Mouse (Mus musculus): ENCODE measurements around the gene Sertad4.

The Sertad4 gene

GRCm38 (mm10) chr1:192851640-192852039 is 3.9 kb downstream of the Sertad4 start:
- DNase-seq (ENCODE audit: low read depth): no peak

GRCm38 (mm10) chr1:192851126-192851525 is 4.4 kb downstream of the Sertad4 start:
- DNase-seq (ENCODE audit: low read depth): no peak

DNA sequence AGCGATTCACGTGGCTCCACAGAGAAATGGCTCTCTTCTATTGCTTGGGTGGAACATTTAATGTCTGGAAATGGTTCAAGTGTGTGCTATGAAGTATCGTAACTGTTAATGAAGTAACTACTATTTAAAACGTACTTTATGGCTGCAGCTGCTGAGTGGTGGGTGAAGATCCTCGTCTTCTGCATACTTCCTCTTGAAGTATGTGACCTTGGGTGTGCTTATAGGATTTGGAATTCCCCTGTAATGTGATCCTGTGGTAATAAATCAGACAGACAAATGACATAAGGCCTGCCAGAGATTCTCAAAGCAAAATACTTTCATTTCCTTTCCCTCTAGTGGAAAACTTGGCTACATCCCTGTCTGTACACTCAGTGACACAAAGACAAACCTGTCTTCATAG is 5.9 kb downstream of the Sertad4 start:
- no peak for DNase-seq (ENCODE audit: low read depth)

GRCm38 (mm10) chr1:192847254-192847653 is 8.3 kb downstream of the Sertad4 start:
- DNase-seq (ENCODE audit: low read depth): no peak

DNA sequence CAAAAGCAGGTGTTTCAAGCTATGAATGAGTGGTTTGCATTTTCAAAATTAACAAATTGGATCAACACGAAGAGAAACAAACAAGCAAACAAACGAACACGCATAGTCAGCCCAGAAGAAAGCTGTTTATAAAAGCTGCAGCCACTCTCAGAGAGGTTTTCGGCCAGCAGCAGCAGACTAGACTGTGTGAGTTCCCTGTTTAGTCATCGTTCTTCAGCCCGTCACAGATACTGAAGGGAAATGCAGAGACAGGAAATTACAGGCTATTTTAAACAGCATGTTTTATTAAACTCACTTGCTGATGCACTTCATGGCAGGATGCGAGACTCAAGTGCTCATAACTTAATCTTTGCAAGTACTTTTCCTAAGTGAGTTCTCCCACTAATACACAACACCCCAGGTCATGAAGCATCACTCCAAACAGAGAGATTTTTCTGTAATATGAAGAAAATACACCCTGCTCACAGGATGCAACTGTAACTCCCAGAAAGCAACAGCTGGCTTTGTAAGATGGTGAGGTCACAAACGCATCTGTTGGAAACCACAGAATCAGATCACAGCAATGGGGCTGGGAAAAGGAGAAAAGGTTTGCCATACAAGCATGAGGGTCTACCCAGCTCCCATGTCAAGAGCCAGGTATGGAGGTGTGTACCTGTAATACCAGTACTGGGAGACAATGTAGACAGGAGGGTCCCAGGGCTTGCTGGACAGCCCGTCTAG is 14.3 kb downstream of the Sertad4 start:
- DNase-seq (ENCODE audit: low read depth): no peak

GRCm38 (mm10) chr1:192840655-192841054 is 14.9 kb downstream of the Sertad4 start:
- DNase-seq (ENCODE audit: low read depth): no peak

- DNase-seq (ENCODE audit: low read depth): no peak
Measured at GRCm38 (mm10) chr1:192835211-192835681, 20.3 kb downstream of the Sertad4 start.

GRCm38 (mm10) chr1:192834361-192835210 is 21.0 kb downstream of the Sertad4 start:
- DNase-seq (ENCODE audit: low read depth): no peak

- no peak for DNase-seq (ENCODE audit: low read depth)
Measured at GRCm38 (mm10) chr1:192833586-192833985, 22.0 kb downstream of the Sertad4 start.

- DNase-seq (ENCODE audit: low read depth): no peak
Measured at GRCm38 (mm10) chr1:192833097-192833496, 22.5 kb downstream of the Sertad4 start.

- no peak for DNase-seq (ENCODE audit: low read depth)
Measured at GRCm38 (mm10) chr1:192832338-192832737, 23.2 kb downstream of the Sertad4 start.

GRCm38 (mm10) chr1:192830444-192830843 is 25.1 kb downstream of the Sertad4 start:
- DNase-seq (ENCODE audit: low read depth): no peak

GRCm38 (mm10) chr1:192828928-192829327 is 26.6 kb downstream of the Sertad4 start:
- no peak for DNase-seq (ENCODE audit: low read depth)

DNA sequence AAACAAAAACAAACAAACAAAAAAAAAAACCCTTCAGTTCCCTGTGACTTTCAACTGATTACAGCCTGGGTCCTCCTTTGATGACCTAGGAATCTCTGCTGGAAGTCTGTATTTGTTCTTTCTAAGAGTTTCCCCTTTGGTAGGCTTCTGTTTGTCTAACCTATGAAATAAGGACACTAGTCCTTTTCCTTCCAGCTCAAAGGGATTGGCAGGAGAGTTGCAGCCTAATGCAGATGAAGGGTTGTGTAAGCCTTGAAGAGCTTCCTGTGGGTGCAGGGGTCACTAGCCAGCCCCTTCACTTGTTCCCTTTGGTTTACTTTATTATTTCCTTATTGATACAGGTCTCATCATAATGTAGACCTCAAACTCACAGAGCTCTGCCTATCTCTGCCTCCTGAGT is 27.6 kb downstream of the Sertad4 start:
- no peak for DNase-seq (ENCODE audit: low read depth)

GRCm38 (mm10) chr1:192825746-192826145 is 29.8 kb downstream of the Sertad4 start:
- DNase-seq (ENCODE audit: low read depth): no peak

- no peak for DNase-seq (ENCODE audit: low read depth)
Measured at GRCm38 (mm10) chr1:192822652-192823525, 32.7 kb downstream of the Sertad4 start.

GRCm38 (mm10) chr1:192822309-192822651 is 33.3 kb downstream of the Sertad4 start:
- no peak for DNase-seq (ENCODE audit: low read depth)

- no peak for DNase-seq (ENCODE audit: low read depth)
Measured at GRCm38 (mm10) chr1:192818334-192818733, 37.2 kb downstream of the Sertad4 start.

- DNase-seq (ENCODE audit: low read depth): no peak
Measured at GRCm38 (mm10) chr1:192815789-192816188, 39.8 kb downstream of the Sertad4 start.

DNA sequence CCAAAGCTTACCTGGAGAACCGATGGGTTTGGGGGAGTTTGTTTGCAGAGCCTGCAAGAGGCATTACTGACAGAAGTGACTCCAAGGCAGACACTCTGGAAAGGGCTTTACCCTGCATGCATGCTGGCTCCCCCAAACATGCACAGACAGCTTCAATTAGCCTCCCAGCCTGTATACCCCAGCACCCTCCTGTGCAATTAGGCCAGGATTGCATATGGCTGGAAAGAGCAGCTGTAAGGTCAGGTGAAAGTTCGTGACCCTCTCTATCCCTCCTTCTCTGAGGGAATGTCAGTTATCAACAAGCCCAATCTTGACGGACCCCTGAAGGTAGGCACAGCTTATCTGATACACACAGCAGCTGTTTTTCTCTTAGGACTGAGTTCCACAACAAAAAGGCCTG is 40.9 kb downstream of the Sertad4 start:
- DNase-seq (ENCODE audit: low read depth): no peak

DNA sequence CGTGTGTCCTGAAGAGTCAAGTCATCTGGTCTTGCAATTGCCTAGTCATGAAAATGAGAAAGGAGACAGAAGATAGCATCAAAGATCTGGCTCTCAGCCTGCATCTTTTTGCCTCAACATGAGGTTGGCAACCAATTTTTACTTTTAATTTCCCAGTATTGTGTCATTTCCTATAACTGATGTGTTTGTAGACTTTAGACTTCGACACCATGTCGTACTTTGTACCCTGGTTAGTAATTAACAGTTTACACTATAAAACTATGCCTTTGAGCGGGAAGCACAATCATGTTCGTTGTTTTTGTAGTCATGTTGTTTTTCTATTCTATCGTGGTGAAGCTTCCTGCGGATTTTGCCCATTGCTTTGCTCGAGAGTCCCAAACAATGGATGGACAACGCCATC is 42.8 kb downstream of the Sertad4 start:
- no peak for DNase-seq (ENCODE audit: low read depth)

- no peak for DNase-seq (ENCODE audit: low read depth)
Measured at GRCm38 (mm10) chr1:192812290-192812689, 43.3 kb downstream of the Sertad4 start.

Measured in naive thymus-derived CD4-positive, alpha-beta T cell, adult 2 months (primary cell).